Mouse (Mus musculus) stomach, embryonic 16.5 days (tissue): ENCODE results near the gene Zkscan14. TPM values are rescaled to one million over a fixed set of nuclear protein-coding genes. Genes with fewer than 3 reads are reported as not detected.
A peak's percentile ranks its signal among the peaks of the same experiment; 100 is the strongest.

Experiments used
- ATAC-seq: fragments of 200-750 bp; cut with Nextera tagmentation; 2 replicates; pipeline ENCODE4 v1.8.0; 2017; ENCODE audit warnings: moderate number of reproducible peaks, moderate TSS enrichment; ENCODE audit not compliant: insufficient read depth, low FRiP score
- H3K27ac ChIP-seq: fragments of 300-500 bp; sonication (generic); 2 replicates; pipeline ENCODE4 v1.5.1; 2014; ENCODE audit warnings: low read length
- H3K27me3 ChIP-seq: fragments of 300-500 bp; sonication (generic); 2 replicates; pipeline ENCODE4 v1.6.1; 2014; ENCODE audit warnings: low read length, control low read depth, mixed read lengths; ENCODE audit not compliant: control insufficient read depth, insufficient read depth
- H3K36me3 ChIP-seq: fragments of 300-500 bp; sonication (generic); 2 replicates; pipeline ENCODE4 v1.6.1; 2014; ENCODE audit warnings: low read length; ENCODE audit not compliant: control insufficient read depth, insufficient read depth
- H3K4me1 ChIP-seq: fragments of 300-500 bp; sonication (generic); 2 replicates; pipeline ENCODE4 v1.6.1; 2014; ENCODE audit warnings: low read length, control low read depth, mixed read lengths; ENCODE audit not compliant: control insufficient read depth, insufficient read depth
- H3K4me2 ChIP-seq: fragments of 300-500 bp; sonication (generic); 2 replicates; pipeline ENCODE4 v1.6.1; 2014; ENCODE audit warnings: low read depth, low read length, mixed read lengths
- H3K4me3 ChIP-seq: fragments of 300-500 bp; sonication (generic); replicated peaks from 2 replicates; pipeline ENCODE4 v1.5.1; 2014; ENCODE audit warnings: mild to moderate bottlenecking, low read length
- H3K9ac ChIP-seq: fragments of 300-500 bp; sonication (generic); 2 replicates; pipeline ENCODE4 v1.6.1; 2014; ENCODE audit warnings: low read length
- H3K9me3 ChIP-seq: fragments of 300-500 bp; sonication (generic); replicated peaks from 2 replicates; pipeline ENCODE4 v1.6.1; 2016; ENCODE audit warnings: low read length, control low read depth; ENCODE audit not compliant: control insufficient read depth
- WGBS: fragments of 180-500 bp; shearing (Covaris S2); extraction: QIAGEN DNeasy Blood & Tissue Kit; methylation state at CpG from one replicate; pipeline ENCODE4 v1.1.7; 2014; 5-methylcytosine and 5-hydroxymethylcytosine counted together
- polyA plus RNA-seq: library from polyadenylated mRNA; unstranded; fragments of >200 nt; fragmentation: Nextera tagmentation; extraction: Ambion mirVana; gene quantifications from 2 replicates; pipeline ENCODE4 v1.2.1, GENCODE M21; 2015

Zkscan14 gene
- polyA plus RNA-seq, 1 experiment from 2014 or later, result 8.5 TPM

GRCm38 (mm10) chr5:145190373-145190772, 11.3 kb downstream of the Zkscan14 start:
- ATAC-seq, result 0 out of 2 replicates have a peak, but pooled peaks have one; percentile 7
- H3K36me3 ChIP-seq, result peaks cover 22% of the 10 kb centered on the region
- H3K27ac ChIP-seq, result no peak overlapping the region
- H3K4me1 ChIP-seq, result peaks cover 18% of the 10 kb centered on the region
- WGBS, result 34% methylated on average over 5 of the region's 5 CpGs
- peak overlapping the region; percentile 87 for H3K4me2 ChIP-seq
- H3K9me3 ChIP-seq, result no peaks in the 10 kb centered on the region
- H3K9ac ChIP-seq, result peak overlapping the region; percentile 91
- H3K27me3 ChIP-seq, result no peaks in the 10 kb centered on the region
- peak overlapping the region; percentile 72 for H3K4me3 ChIP-seq

GRCm38 (mm10) chr5:145189416-145189815, 12.3 kb downstream of the Zkscan14 start:
- H3K27ac ChIP-seq, result no peak overlapping the region
- peaks cover 19% of the 10 kb centered on the region for H3K36me3 ChIP-seq
- H3K4me1 ChIP-seq, result peaks cover 18% of the 10 kb centered on the region
- no peaks in the 10 kb centered on the region for H3K27me3 ChIP-seq
- no peak overlapping the region for H3K4me3 ChIP-seq
- WGBS, result 91% methylated on average over 6 of the region's 6 CpGs
- H3K9me3 ChIP-seq, result no peaks in the 10 kb centered on the region
- no peak for ATAC-seq
- H3K9ac ChIP-seq, result no peak overlapping the region
- H3K4me2 ChIP-seq, result peak overlapping the region; percentile 87; the same call in 1 of the 2 replicates

- Histone ChIP-seq H3K4me2 (no peak overlapping the region), H3K9ac (no peak overlapping the region), H3K36me3 (peaks cover 36% of the 10 kb centered on the region), H3K9me3 (no peaks in the 10 kb centered on the region), H3K27ac (no peak overlapping the region), H3K4me1 (peaks cover 8% of the 10 kb centered on the region), H3K4me3 (no peak overlapping the region), H3K27me3 (no peaks in the 10 kb centered on the region)
- no peak for ATAC-seq
- WGBS, result 83% methylated on average over 2 of the region's 2 CpGs
Measured at GRCm38 (mm10) chr5:145185244-145185643, 16.4 kb downstream of the Zkscan14 start.

GRCm38 (mm10) chr5:145178461-145178980, 23.1 kb downstream of the Zkscan14 start:
- no peak overlapping the region for H3K9ac ChIP-seq
- H3K4me1 ChIP-seq, result no peaks in the 10 kb centered on the region
- no peaks in the 10 kb centered on the region for H3K9me3 ChIP-seq
- H3K27ac ChIP-seq, result no peak overlapping the region
- H3K27me3 ChIP-seq, result no peaks in the 10 kb centered on the region
- H3K4me2 ChIP-seq, result no peak overlapping the region
- H3K36me3 ChIP-seq, result peaks cover 27% of the 10 kb centered on the region
- H3K4me3 ChIP-seq, result no peak overlapping the region
- no peak for ATAC-seq
- WGBS, result 79% methylated on average over 18 of the region's 18 CpGs

- H3K9me3 ChIP-seq, result no peaks in the 10 kb centered on the region
- ATAC-seq, result no peak
- H3K9ac ChIP-seq, result peak overlapping the region; percentile 99
- peaks cover 19% of the 10 kb centered on the region for H3K4me1 ChIP-seq
- H3K27me3 ChIP-seq, result no peaks in the 10 kb centered on the region
- peak overlapping the region; percentile 85 for H3K4me2 ChIP-seq
- no peaks in the 10 kb centered on the region for H3K36me3 ChIP-seq
- peak overlapping the region; percentile 95 for H3K4me3 ChIP-seq
- peak overlapping the region; percentile 81 for H3K27ac ChIP-seq
- under 1% methylated on average over 26 of the region's 28 CpGs for WGBS
Measured at GRCm38 (mm10) chr5:145167306-145167661, 34.4 kb downstream of the Zkscan14 start.

GRCm38 (mm10) chr5:145166536-145167305, 34.9 kb downstream of the Zkscan14 start, which contains the start of the genes Ptcd1 and Cpsf4:
Gene Ptcd1 (minus strand): TSS chr5:145167108.
Gene Cpsf4 (plus strand): TSS chr5:145167213.
- H3K27ac ChIP-seq, result peak within 1 kb of the TSS; percentile 92
- no peaks in the 10 kb centered on the region for H3K36me3 ChIP-seq
- WGBS, result under 1% methylated on average over 51 of the region's 51 CpGs
- H3K9me3 ChIP-seq, result no peaks in the 10 kb centered on the region
- H3K4me1 ChIP-seq, result peaks cover 19% of the 10 kb centered on the region
- peak; percentile 96 for ATAC-seq
- peak within 1 kb of the TSS; percentile 85 for H3K4me2 ChIP-seq
- H3K9ac ChIP-seq, result peak within 1 kb of the TSS; percentile 99
- peak within 1 kb of the TSS; percentile 95 for H3K4me3 ChIP-seq
- no peaks in the 10 kb centered on the region for H3K27me3 ChIP-seq

- WGBS, result 89% methylated on average over 15 of the region's 15 CpGs
- Histone ChIP-seq H3K9me3 (no peaks in the 10 kb centered on the region), H3K27ac (no peak overlapping the region), H3K27me3 (no peaks in the 10 kb centered on the region), H3K4me1 (peaks cover 19% of the 10 kb centered on the region), H3K4me2 (no peak overlapping the region), H3K4me3 (no peak overlapping the region), H3K36me3 (no peaks in the 10 kb centered on the region), H3K9ac (no peak overlapping the region)
- ATAC-seq, result no peak
Measured at GRCm38 (mm10) chr5:145165184-145165583, 36.5 kb downstream of the Zkscan14 start.

GRCm38 (mm10) chr5:145164710-145165109, 37.0 kb downstream of the Zkscan14 start:
- Histone ChIP-seq H3K9me3 (no peaks in the 10 kb centered on the region), H3K36me3 (no peaks in the 10 kb centered on the region), H3K4me2 (no peak overlapping the region), H3K27me3 (no peaks in the 10 kb centered on the region), H3K9ac (0 out of 2 replicates have a peak overlapping the region, but pooled peaks have one; percentile 2), H3K27ac (no peak overlapping the region), H3K4me3 (no peak overlapping the region), H3K4me1 (peaks cover 19% of the 10 kb centered on the region)
- ATAC-seq, result no peak
- whole genome bisulfite sequencing, result 40% methylated on average over 3 of the region's 3 CpGs

- WGBS, result 93% methylated on average over 14 of the region's 14 CpGs
- Histone ChIP-seq H3K9ac (no peak overlapping the region), H3K27ac (no peak overlapping the region), H3K9me3 (no peaks in the 10 kb centered on the region), H3K27me3 (no peaks in the 10 kb centered on the region), H3K4me2 (no peak overlapping the region), H3K4me1 (peaks cover 8% of the 10 kb centered on the region), H3K36me3 (no peaks in the 10 kb centered on the region; the same call in 1 of the 2 replicates), H3K4me3 (no peak overlapping the region)
- ATAC-seq, result no peak
Measured at GRCm38 (mm10) chr5:145161361-145161760, 40.3 kb downstream of the Zkscan14 start.
